Mouse (Mus musculus): ENCODE data around the gene Erich6.

The Erich6 gene

DNA sequence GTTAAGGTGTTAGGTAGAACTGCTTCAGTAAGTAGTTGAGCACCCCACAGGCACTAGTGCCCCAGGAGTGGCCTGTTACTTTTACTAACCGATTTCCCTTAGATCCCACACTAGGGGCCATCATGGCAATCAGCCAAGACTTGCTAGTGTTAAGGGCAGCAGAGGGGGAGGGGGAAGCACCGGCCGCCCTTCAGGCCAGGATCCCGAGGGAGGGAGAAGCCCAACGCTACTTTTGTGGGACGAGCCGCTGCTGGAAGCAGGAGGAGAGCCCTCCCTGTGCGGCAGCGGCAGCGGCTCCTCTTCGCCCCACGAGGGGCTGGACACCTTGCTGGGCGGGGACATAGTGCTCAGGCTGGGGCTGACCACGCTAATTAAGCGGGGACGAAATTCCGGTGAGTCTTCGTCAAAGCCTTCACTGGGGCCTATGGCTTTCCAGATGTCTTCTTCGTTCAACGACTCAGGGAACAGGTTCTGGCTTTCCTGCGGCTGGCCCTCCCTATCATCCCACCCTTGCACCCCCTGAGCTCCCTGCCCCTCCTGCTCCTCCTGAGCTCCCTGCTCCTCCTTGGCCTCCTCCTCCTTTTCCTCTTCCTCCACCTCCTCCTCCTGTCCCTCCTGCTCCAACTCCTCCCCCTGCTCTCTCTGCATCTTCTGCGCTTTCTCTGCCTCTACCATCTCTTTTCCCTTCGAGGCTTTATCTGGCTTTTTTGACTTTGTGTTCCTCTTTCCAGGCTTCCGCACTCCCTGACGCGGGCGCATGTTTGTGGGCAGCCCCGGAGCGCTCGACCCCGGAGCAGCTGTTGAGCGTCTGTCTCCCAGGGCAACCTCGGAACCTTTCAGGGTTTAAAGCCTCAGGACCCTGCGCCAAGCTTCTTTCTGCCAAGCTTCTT lies at the start of gene Erich6:
Erich6 (minus strand) TSS at position 802 of the 890 bp plus-strand sequence.
- peak; percentile 34 for DNase-seq

DNA sequence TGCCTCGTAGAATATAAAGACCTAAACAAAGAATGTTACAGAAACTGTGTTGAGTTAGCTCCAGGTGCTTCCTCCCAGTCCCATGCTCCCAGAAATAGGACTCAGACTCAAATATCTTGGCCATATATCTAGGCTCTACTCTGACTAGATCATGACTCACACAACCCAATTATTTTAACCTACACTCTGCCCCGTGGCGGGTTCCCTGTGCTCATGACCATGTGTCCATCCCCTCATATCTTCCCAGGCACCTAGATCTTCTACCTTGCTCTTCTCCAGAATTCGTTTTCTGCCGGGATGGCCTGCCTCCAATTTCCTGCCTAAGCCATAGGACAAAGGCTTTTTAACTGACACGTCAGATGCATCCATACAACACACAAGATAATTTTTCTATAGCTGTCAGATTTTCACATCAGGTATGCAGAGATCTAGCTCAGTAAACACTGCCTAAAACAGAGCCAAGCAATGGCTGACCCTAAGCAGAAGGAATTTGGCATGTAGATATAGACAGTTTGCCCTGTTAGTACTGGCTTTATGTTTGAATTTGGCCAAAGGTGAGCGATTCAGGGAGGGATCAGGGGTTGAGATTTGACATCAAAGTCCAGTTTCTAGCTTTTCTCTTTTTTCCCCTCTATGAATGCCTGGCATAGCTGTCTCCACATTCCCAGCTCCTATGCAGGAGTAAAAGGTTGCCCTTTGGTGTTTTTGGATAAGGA lies 49.4 kb upstream of the Erich6 start:
- DNase-seq, result no peak

DNA sequence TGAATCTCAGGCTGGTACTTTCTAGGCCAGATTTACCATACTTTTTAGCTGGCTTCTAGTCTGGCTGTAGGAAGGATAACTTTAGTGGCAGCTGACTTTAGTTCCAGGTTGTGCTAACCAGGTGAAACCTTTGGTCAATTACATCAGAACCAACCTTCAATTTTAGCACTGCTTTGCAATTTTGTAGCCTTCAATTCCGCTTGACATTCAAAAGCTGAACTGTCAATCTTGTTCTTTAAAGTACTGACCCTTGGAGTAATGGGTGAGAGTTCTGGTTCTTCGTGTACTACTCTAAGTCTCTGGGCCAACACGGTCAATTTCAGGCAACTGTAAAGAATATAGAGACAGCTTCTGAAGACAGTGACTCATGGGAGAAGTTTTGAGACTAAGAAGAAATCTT lies 48.4 kb upstream of the Erich6 start:
- DNase-seq, result no peak

DNA sequence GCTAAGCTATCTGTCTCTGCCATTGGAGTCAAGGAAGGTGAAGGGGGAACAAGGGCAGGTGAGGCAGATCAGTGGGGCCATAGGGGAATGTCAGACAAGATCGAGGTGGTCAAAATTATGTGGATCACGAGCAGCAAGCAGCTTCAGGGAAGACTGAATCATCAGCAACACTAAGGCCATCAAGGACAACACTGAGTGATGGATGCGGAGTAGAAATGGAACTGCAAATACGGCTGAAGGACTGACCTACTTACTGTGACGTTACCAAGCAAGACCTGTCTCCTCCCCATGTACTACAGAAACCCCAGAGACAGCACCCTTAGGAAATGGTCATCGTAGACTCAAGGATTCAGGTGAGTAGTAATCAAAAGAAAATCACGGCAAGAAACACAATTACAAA lies 46.3 kb upstream of the Erich6 start:
- DNase-seq, result no peak

DNA sequence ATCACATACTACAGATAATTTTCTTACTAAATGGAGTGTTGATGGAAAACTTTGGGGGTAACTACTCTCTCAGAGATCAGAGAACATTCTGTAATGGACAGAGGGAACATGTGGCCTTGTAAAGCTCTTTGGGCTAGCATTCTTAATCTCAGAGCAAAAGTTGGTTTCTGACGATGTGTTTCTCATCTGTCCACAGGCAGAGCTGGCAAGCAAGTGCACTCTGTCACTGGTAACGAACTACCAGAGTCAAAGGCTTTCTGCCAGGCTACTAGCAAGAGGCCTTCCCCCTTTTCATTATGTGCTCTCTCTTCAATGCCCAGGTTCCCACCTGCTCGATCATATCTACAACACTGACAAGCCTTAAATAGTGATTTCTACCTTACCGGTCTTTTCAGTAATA lies 45.3 kb upstream of the Erich6 start:
- DNase-seq, result no peak

DNA sequence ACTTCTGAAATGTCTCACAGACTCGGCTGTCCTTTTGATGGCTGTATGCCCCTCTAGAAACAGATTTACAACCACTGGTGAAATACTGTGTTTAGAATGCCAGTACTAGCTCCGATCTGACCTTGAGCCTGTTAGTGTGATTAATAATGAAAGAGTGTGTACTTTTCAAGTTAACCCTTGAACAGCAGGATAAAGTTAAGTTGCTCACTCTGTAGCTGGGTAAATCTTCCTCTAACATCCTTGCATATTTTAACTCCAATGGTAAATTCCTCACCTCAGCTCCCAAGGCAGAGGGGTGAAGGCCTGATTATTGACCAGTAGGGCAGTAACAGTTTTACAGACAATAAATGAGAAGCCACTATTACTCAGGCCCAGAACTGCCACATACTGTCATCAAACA lies 44.8 kb upstream of the Erich6 start:
- no peak for DNase-seq

DNA sequence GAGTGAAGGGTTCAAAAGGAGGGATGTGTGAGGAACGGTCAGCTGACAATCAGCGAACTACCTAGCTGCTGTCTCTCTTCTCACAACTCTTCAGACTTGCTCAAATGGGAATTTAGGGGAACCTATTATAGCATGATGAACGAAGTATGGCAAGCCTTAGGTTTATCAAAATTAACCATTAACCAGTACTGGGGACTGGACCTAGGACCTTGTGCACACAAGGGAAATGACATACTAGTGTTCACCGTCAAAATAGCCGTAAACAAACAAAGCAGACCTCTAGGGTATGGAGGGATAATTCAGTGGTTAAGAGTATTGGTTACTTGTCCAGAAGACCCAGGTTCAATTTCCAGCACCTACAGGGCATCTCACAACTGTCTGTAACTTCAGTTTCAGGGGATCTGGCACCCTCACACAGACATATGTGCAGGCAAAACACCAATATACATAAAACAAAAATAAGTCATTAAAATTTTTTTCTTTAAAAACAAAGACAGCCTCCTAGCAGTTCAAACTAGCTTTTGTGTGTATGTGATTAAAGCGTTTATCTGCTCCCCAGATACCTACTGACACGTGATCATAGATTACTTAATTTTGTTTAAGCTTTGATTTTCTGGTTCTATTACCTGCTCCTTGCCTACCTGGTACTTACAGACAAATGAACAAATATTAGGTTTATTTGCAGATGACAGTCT lies 44.1 kb upstream of the Erich6 start:
- DNase-seq, result no peak

DNA sequence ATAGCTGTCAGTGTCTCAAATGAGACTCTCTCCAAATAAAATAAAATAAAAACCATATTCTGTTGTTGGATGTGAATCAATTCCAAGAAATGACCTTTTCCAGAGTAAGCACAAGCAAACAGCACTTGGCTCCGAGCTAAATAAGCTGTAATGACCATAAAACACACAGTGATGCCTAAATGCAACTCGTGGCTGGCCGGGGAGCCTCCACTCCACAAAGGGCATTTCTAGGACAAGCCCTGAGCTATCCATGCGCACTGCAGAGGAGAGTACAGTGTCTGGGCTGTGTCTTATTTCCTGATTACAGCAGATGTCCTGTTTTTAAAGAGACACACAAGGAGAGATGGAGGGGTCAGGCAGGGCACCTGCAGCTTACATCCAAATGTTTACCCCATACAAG lies 43.0 kb upstream of the Erich6 start:
- DNase-seq, result no peak

DNA sequence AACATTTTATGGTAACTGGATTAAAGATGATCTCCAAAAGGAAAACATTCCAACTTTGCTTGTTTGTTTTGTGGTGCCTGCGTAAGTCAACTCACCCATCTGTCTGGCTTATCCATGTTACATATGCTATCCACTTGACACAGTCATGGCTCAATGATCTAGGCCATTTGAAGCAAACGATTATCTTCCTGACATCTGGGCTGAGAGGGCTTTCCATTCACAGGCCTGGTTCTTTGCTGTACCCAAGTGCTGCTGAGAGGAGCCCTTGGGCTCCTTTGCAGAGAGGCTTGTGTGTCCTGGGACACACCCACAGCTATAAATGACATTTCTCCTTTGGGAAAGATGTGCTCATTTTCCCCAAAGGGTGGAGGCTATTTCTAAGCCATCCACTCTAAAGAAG lies 41.9 kb upstream of the Erich6 start:
- no peak for DNase-seq

DNA sequence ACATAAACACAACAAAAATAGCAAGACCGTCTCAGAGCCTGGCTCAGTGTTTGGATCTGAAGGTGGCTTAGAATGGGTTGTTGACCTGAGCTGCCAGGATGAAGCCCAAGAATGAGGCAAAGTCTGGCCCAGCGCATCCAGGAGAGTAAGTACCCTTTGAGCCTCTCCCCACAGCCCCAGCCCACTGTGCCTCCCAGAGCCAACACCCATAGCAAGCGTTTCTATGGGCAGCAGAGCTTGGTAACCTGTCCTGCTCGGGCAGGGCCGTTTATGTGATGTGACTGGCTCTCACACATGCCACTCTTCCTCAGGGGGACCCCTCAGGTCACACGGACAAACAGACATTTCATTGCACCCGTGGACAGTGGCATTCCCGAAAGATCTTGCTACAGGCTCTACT lies 41.4 kb upstream of the Erich6 start:
- DNase-seq, result no peak

DNA sequence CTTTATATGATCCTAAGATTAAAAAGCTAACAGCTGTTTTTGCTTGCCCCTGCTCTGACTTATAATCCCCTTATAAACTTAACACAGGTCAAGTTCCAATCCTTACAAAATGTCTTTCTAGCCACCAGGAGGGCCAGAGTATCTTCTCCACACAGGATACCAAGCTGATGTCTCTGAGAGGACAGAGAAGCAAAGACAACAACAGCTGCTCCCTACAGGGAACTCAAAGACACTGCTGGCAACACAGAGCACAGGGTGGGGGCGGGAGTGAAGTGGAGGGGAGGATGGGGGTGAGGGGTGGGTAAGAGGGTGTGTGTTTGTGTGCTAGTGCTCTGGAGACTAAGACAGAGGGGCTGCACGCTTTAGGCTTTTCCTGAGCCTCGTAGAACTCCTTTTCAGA lies 40.6 kb upstream of the Erich6 start:
- no peak for DNase-seq

DNA sequence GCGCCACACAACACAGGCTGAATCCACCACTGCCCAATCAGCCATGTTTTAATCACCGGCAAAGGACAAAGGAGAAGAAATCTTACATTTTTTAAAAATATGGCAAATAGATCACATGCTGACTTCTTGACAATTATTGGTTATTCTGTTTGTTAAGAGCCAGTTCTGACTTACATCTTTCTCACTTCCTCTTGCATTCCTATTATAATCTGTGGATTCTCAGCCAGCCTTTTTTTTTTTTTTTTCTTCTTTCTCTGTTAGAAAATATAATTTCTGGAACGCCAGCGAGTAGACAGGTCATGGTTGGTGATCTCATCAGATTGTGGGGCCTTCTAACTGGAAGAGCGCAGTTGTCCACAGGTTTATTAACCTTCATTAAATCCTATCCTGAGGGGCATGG lies 36.3 kb upstream of the Erich6 start:
- no peak for DNase-seq

DNA sequence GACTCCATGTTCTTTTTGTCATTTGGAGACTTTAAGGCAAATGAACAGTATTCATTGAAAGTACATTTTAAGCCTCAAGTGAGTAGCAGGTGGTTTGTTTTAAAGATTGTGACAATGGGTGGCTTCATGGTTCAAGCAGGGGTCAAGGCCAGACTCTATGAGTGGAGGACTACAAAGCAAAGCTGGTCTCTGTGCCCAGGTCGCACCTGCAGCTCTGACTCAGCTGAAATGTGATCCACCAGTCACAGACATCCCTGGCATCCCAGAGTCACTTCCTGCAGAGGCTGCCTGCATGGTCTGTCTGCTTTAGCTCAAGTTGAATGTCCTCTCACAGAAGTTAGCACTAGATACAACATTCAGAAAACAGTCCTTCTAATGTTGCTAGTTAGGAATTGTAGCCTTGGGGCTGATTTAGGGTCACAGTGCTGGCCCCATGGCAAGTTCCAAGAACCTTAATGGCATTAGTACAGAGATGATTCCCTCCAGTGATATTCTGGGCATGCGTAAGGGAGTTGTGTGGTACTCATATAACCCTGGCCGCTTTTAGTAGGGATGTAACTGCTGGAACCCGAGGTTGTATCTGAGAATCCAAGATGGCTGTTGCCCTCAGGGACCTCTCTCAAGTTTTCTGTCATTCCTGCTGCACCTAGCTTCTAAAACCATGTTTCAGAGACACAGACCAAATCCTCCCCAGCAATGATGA lies 35.6 kb upstream of the Erich6 start:
- DNase-seq, result no peak

DNA sequence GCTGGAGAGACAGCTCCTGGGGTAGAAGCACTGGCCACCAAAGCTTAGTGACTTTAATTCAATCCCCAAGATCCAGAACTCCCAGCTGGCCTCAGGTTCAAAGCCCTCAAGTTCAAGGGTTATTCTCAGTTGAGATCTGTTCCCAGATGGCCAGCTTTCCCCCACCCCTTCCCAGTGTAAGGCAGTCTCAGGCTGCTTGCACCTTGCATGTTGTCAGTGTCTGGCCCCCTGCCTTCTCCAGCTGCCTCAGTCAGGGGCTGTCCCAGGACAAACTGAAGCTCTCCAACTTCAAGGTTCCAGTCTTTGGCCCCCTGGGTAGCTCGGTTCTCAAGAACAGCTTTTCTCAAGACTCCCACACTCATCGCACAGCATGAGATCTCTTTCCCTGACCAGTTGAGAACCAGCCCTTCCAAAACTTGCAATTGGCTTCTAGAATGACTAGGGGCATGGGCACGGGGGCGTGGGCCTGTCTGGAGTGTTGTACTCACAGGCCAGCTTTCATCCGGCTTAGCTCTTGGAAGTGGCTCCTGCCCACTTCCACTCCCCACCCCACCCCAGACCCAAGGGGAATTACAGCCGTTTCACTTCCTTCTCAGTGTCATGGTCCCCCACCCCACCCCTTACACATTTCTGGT lies 34.7 kb upstream of the Erich6 start:
- no peak for DNase-seq

DNA sequence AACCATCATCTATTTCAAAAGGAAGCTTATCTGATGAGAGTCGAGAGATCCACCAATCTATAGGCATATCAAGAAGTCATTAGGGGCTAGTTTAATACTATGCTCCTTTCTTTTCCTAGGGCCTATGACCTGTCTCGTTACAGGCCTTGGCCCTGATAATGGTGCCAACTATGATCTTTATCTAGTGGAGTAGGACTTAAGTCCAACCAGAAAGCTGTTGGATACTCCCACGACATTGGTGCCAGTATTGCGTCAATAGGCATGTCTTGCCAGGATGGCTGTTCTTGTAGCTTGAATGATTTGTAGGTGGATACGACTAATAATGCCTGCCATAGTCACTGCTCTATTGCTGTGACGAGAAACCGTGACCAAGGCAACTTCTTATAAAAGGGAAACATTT lies 27.0 kb upstream of the Erich6 start:
- DNase-seq, result no peak

DNA sequence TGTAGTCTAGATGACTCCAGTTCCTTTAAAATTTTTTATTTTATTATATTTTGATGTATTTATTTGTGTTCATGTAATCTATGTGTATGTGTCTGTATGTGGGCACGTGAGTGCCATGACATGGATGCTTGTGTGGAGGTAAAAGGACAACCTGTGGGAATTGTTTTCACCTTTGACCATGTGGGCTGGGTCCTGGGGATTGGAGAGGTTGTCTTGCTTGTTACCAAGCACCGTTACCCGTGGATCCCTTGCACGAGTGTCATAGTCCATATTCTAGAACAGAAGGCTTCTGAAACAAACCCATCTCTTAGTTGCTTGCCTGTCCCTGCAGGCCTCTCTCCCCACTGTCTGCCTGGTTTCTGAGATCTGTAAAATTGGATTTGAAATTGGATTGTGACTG lies 23.6 kb upstream of the Erich6 start:
- DNase-seq, result no peak

DNA sequence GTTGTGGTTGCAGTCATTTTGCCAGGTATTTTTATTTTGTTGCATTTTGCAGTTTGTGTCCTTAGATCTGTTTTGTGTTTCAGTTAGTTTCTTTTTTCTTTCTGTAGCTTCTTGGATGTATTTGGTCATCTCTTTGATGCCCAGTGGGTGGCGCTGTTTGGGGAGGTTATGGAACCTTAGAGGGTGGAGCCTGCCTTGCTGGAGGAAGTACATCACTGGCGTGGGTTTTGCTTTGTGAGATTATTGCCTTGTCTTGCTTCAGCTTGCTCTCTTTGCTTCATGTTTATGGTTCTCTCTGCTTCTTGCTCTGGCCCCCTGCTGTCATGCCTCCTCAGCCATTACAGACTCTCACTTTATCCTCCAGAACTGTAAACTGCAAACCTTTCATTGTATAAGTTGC lies 20.3 kb upstream of the Erich6 start:
- DNase-seq, result peak; percentile 52

DNA sequence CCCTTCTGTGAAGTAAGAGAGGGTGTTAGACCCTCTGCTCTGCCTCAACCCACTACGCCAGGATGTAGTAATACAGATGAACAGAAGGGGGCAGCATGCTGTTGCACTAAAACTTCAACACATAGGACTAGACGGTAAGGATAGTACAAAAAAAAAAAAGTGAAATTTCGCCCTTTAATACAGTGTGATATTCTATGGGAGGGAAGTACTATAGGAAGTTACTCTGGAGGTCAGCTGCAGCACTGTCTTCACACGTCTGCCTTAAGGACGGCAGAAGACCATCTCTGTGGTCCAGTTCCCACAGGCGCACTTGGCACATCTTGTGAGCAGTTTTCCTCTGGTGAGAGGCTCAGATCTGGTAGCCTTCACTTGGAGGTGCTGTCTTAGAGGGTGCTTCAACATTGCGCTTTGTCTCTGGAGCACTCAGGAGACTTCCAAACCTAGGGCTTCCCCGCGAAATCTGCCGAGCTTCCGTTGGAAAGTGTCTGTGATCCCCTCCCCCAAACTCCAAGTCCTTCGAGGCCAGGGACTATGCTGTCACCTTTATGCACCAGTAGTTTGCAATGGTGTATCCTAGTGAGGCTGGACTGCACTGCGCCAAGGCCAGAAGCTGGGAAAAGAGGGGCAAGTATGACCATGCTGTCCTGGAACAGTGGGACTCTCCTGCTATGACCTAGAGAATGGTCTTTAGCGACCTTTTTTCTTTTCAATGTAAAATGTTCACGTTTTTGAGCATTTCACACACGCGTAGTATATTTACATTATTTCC lies 18.5 kb upstream of the Erich6 start:
- peak; percentile 70 for DNase-seq

DNA sequence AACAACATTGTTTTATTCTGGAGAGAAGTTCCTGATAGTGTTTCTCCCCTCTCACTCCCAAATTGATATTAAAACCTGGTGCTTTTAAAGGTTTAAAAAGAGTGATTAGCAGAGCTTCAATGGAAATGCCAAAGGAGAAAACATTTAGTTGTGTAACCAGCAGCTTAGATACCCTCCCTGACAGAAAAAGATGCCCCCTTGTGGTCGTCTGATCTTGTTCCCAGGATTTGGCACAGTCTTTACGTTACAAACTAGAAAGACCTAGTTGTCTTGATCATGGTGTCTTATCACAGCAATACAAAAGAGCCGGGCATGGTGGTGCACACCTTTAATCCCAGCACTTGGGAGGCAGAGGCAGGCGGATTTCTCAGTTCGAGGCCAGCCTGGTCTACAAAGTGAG lies 16.9 kb upstream of the Erich6 start:
- no peak for DNase-seq

DNA sequence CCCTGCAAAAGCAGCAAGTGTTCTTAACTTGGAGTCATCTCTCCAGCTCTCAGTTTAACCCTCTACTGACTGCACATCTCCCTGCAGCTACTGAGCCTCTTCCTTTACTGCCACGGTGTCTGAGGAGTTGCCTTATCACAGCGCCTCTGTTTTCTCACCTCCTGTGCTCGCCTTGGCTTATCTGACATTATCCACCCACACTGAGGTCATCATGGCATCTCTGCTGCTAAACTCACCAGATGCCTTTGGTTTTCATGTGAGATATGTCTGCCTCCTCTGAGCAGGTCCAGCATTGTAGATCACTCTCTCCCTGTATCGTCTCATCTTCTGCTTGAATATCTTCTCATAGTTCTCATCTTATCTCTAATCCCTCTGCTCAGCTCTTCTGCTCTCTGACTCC lies 13.3 kb upstream of the Erich6 start:
- no peak for DNase-seq

DNA sequence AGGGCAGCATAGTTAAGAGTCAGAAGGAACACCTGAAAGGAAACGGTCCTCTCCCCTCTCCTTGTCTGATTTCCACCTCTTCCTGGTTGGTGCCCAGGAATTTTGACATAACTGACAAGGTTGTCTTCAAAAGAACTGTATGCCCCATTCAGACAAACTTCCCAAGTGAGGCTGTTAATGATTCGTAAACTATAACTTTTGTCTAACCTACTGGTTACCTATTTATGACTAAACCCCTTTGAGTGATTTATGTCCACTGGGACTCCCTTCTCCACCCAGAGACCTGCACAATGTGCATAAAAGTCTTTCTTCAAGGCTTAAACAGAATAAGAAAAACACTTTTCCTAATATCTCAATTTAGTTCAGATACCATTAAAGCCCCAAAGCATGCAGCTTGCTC lies 10.2 kb upstream of the Erich6 start:
- DNase-seq, result no peak

DNA sequence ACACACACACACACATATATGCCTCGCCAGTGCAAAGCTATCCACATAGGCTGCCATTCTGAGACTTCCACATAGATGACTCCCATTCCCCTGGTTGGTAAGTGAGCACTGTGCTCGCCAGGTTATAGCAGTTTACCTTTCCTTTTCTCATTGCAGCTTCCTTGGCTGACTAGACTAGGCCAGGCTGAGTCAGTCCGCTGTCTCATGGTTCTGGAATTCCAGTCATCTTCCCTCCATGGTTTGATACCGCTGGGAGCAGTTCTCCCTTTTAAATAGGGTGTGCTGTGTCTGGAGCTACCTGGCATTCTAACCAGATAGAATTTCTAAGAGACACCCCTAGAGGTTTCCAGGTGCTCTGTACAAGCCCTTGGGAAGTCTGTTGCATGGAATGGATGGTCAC lies 9.2 kb upstream of the Erich6 start:
- no peak for DNase-seq

All from right cerebral cortex, postnatal 4 days (tissue).